Mouse (Mus musculus): ENCODE data around the gene Eya2. TPM values are rescaled to one million over a fixed set of nuclear protein-coding genes. Genes with fewer than 3 reads are reported as not detected.

Gene Eya2
- polyA plus RNA-seq, 1 experiment from 2014 or later: 28.1 TPM

DNA sequence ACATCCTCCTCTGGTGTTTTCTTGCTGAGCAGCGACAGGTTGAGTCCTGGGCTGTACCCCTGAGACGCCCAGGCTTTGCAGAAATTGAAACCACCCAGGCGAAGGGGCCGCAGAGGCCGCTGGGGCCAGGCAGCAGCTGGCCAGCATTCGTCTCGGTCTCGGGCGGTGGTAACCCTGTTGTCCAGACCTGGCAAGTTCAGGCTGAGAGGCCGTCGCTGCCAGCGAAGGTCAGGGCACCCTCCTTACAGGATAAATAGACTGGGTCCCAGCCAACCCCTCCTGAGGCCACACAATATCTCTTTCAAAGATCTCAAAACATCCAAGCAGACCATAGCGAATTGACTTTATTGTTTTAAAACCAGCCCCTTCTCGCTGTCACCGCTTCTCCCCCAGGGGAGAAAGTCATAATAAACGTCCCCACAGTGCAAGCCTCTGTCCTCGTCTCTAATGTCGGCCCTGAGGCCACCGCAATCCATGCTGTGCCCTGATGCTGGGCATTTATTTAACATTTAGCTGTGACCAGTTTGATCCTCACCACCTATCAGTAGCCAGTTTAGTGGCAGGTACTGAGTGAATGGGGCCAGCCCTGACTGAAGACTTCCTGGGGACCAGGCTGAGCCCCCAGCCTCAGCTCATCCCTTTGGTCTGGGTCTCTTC, 105.5 kb downstream of the Eya2 start:
- H3K27me3 ChIP-seq (ENCODE audit: insufficient read depth, poor library complexity, severe bottlenecking): peaks cover 38% of the 10 kb centered on the region
- peaks cover 58% of the 10 kb centered on the region for H3K4me1 ChIP-seq (replicated peaks)
- H3K4me3 ChIP-seq: peak overlapping the region; percentile 4; the same call in 1 of the 2 replicates
- DNase-seq (ENCODE audit: low spot score): peak; percentile 81
- H3K36me3 ChIP-seq: no peaks in the 10 kb centered on the region
- peak overlapping the region; percentile 64 for H3K27ac ChIP-seq
- 15% methylated on average over 19 of the region's 19 CpGs for WGBS
- H3K9me3 ChIP-seq: no peaks in the 10 kb centered on the region

DNA sequence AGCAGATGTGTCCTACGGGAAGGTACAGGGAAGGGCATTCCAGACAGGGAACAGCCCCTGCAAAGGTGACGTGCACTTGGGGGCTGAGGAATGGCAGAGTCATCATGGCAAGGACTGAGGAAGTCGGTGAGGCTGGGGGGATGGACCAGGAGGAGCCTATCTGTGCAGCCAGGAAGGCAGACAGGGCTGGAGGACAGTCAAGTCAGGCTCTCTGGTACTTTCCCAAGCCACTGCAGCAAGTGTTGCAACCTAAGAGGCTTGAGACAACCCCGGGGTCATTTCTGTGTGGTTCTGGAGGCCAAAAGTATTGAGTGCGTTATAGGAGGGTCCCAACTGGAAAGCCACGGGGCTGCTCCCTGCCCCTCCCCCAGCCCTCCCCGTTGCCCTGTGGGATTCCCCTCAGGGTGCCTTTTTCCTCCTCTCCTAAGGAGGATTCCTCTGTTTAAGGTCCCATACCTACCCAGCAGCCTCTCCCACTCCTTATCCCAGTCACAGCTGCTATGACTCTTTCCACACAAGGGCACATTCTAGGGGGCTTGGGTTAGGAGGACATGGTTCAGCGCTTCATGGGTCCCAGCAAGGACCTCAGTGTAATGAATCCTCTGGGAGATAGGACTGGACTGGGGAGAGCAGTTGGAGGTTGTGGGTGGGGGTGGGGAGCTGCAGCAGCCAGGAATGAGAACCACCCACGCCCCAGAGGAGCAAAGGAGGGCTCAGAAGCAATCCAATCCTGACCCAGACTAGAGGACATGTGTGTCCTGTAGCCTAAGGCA, 108.4 kb downstream of the Eya2 start:
- H3K27ac ChIP-seq: peak overlapping the region; percentile 31
- no peak for DNase-seq (ENCODE audit: low spot score)
- no peak overlapping the region for H3K4me3 ChIP-seq
- peaks cover 22% of the 10 kb centered on the region for H3K27me3 ChIP-seq (ENCODE audit: insufficient read depth, poor library complexity, severe bottlenecking)
- no peaks in the 10 kb centered on the region for H3K36me3 ChIP-seq
- WGBS: 52% methylated on average over 9 of the region's 9 CpGs
- peaks cover 40% of the 10 kb centered on the region for H3K4me1 ChIP-seq (replicated peaks)
- no peaks in the 10 kb centered on the region for H3K9me3 ChIP-seq

DNA sequence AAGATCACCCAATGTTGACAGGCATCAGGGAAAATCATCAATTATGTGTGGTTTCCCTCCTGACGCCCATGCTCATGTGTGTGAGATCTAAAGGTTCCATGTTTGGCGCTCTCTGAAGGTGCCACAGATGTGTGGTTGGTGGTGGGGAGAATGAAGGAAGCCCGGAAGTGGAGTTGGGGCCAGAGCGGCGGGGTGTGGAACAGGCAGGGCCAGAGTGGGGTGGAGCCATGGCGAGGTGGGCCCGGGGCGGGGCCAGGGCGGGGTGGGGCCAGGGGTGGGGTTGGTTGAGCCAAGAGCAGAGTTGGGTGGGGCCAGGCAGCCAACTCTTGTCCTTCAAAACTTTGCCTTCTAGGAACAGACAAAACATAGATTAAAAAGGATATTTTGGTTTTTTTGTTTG, 113.4 kb downstream of the Eya2 start:
- Histone ChIP-seq H3K27me3 (ENCODE audit: insufficient read depth, poor library complexity, severe bottlenecking) (no peaks in the 10 kb centered on the region), H3K36me3 (0 out of 2 replicates have a peak, but pooled peaks cover 2% of the 10 kb centered on the region), H3K27ac (no peak overlapping the region), H3K4me3 (no peak overlapping the region), H3K9me3 (no peaks in the 10 kb centered on the region), H3K4me1 (replicated peaks) (peaks cover 26% of the 10 kb centered on the region)
- DNase-seq (ENCODE audit: low spot score): no peak
- WGBS: 67% methylated on average over 9 of the region's 9 CpGs

DNA sequence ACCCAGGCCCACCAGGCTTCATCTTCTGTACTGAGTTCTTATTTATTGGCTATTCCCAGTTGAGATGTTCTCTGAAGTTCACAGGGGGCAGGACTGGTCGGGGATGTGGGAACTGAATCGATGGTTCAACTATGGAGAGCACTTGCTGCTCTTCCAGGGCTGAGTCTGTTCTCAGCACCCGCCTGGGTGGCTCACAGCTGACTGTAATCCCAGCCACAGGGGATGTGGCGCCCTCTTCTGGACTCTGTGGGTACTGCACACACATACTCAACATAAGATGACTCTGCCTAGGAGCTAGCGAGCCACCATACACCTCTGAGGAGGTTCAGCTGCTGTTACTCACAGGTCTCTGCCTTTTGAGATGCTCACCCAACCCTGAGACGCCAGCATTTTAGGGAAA, 121.9 kb downstream of the Eya2 start:
- H3K4me1 ChIP-seq (replicated peaks): peaks cover 25% of the 10 kb centered on the region
- H3K27ac ChIP-seq: no peak overlapping the region
- DNase-seq (ENCODE audit: low spot score): no peak
- peaks cover 33% of the 10 kb centered on the region for H3K36me3 ChIP-seq
- H3K4me3 ChIP-seq: no peak overlapping the region
- 0 out of 2 replicates have a peak, but pooled peaks cover 6% of the 10 kb centered on the region for H3K9me3 ChIP-seq
- H3K27me3 ChIP-seq (ENCODE audit: insufficient read depth, poor library complexity, severe bottlenecking): no peaks in the 10 kb centered on the region
- 82% methylated on average over 6 of the region's 6 CpGs for WGBS

DNA sequence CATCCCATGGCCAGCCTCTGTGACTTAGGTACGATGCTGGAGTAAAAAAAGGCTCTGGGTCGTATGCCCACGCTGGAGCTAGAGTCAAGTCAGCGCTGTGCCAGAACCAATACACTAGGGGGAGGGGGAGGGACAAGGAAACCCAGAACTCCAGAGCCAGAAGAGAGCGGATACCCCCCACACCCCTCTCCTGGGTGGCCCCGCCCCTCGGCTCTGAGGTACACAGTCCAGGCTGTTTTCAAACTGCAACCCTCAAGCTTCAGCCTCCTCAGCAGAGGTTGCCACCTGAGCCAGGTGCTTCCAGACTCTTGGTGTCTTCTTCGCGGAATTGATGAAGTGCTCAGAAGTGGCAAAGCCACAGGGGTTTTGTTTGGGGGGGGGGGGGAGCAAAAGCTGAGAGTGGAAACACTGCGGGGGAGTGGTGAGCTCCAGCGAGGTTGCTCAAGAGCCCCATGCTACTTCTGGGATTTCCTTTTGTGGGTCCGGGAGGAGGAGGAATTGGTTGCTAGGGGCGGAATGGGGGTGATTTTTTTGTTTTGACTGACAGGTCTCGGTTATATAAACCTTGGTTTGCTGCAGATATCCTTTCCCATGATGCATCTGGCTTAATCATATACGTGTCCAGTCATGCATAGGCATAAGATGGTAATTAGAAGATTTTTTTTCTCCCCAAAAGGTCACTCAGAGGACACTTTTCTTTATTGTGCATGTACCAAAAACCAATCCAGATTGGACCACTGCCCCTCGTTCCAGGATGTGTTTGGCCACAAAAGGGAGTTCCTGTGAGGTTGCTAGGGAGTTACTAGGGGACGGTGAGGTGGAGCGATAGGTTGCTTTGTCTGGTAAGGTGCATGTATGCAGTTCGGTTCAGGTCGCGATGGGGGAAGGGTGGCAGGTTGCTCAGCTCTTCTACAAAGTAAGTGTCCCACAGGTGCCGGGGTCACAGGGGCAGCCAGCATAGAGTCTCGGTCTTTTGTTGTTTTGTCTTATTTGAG, 122.6 kb downstream of the Eya2 start:
- Histone ChIP-seq H3K36me3 (peaks cover 33% of the 10 kb centered on the region), H3K27ac (0 out of 2 replicates have a peak overlapping the region, but pooled peaks have one; percentile 40), H3K9me3 (0 out of 2 replicates have a peak, but pooled peaks cover 6% of the 10 kb centered on the region), H3K4me1 (replicated peaks) (peaks cover 19% of the 10 kb centered on the region), H3K4me3 (no peak overlapping the region), H3K27me3 (ENCODE audit: insufficient read depth, poor library complexity, severe bottlenecking) (no peaks in the 10 kb centered on the region)
- no peak for DNase-seq (ENCODE audit: low spot score)
- WGBS: 65% methylated on average over 23 of the region's 23 CpGs

DNA sequence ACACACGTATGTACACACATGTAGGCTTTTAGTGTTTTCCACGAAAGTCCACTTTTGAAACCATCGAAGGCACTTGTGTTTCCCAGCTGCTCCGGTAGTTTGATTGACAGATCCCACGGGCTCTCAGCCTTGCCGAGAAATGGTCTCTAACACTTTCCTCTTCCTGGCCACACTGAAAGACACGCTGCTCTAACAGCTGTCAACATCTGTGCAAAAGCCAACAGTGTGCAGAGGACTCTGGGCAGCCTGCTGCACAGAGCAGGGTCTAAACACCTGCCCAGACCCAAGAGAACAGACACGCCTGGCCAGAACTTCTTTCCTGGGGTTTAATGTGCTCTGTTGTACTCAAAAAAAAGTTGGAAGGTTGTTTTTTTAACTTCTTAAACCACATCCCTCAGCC, 124.5 kb downstream of the Eya2 start:
- H3K9me3 ChIP-seq: 0 out of 2 replicates have a peak, but pooled peaks cover 6% of the 10 kb centered on the region
- no peak overlapping the region for H3K4me3 ChIP-seq
- peaks cover 26% of the 10 kb centered on the region for H3K36me3 ChIP-seq
- no peak for DNase-seq (ENCODE audit: low spot score)
- H3K27me3 ChIP-seq (ENCODE audit: insufficient read depth, poor library complexity, severe bottlenecking): no peaks in the 10 kb centered on the region
- WGBS: 77% methylated on average over 8 of the region's 8 CpGs
- H3K27ac ChIP-seq: no peak overlapping the region
- H3K4me1 ChIP-seq (replicated peaks): peaks cover 13% of the 10 kb centered on the region

DNA sequence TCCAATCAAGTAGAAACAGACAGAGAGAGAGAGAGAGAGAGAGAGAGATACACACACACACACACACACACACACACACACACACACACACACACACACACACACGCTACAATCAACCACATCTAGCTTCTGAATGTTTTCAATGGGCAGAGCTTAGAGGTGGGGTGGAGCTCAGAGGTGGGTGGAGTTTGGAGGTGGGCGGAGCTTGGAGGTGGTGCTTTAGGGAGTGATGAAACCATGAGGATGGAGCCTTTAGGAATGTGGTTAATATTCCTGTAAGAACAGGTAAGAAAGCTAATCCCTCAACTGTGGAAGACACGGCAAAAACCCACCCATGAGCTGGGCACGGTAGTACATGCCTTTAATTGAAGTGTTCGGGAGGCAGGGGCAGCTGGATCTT, 127.1 kb downstream of the Eya2 start:
- Histone ChIP-seq H3K27ac (no peak overlapping the region), H3K36me3 (peaks cover 31% of the 10 kb centered on the region), H3K4me3 (no peak overlapping the region), H3K4me1 (replicated peaks) (peaks cover 16% of the 10 kb centered on the region), H3K27me3 (ENCODE audit: insufficient read depth, poor library complexity, severe bottlenecking) (no peaks in the 10 kb centered on the region), H3K9me3 (0 out of 2 replicates have a peak, but pooled peaks cover under 1% of the 10 kb centered on the region)
- 94% methylated on average over 5 of the region's 5 CpGs for WGBS
- no peak for DNase-seq (ENCODE audit: low spot score)

DNA sequence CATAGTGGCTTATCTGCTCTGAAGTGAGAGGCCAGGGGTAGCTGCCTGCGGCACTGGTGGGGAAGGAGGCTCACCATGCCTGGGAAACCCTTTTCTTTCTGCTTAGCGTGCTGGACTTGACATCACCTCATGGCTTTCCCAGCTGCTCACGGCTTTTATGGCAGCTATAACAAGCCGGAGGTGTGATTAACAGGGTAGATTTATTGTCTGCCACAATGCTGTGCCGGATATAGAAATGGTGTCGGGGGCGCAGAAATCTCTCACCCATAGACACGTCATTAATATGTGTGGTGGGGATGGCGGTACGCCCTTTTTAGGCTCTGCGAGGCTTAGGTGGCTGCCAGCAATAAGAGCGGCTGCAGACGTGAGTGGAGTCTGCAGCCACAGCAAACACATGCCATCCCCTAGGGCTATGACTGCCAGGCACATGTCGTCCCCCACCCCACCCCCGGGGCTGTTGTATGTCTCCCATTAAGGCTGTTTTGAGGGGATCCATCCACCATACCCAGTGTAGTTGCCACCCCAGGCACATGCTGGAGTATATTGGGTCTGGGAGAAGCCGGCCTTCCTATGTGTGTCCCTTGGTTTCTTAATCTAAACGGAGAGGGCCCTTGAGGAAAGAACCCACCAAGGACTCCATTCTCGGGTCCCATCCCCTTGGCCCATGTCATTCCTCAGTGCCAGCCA, 137.9 kb downstream of the Eya2 start:
- no peak for DNase-seq (ENCODE audit: low spot score)
- H3K27me3 ChIP-seq (ENCODE audit: insufficient read depth, poor library complexity, severe bottlenecking): no peaks in the 10 kb centered on the region
- peaks cover 23% of the 10 kb centered on the region for H3K36me3 ChIP-seq
- no peaks in the 10 kb centered on the region for H3K9me3 ChIP-seq
- H3K4me3 ChIP-seq: no peak overlapping the region
- no peaks in the 10 kb centered on the region for H3K4me1 ChIP-seq (replicated peaks)
- peak overlapping the region; percentile 16; the same call in 1 of the 2 replicates for H3K27ac ChIP-seq
- WGBS: 87% methylated on average over 18 of the region's 18 CpGs

DNA sequence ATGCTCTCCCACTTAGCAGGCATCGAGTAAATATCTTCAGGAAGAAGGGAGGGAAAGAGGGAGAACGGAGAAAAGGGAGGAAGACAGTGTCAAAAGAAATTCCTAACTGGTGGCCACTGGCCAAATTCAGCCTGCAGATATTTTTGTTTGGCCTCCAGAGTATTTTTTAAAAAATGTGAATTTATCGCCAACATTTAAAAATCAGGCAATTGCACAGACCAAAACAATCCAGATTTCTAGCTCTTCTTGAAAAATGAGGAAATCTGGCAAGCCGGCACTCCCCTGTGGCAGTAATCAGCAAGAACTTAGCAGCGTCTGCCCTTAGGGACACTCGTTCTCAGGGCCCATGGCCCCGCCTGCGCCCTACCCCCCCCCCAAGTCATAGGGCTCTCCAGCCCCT, 138.9 kb downstream of the Eya2 start:
- Histone ChIP-seq H3K4me3 (no peak overlapping the region), H3K4me1 (replicated peaks) (no peaks in the 10 kb centered on the region), H3K27me3 (ENCODE audit: insufficient read depth, poor library complexity, severe bottlenecking) (no peaks in the 10 kb centered on the region), H3K36me3 (peaks cover 28% of the 10 kb centered on the region), H3K9me3 (no peaks in the 10 kb centered on the region), H3K27ac (no peak overlapping the region)
- 90% methylated on average over 8 of the region's 8 CpGs for WGBS
- DNase-seq (ENCODE audit: low spot score): no peak

DNA sequence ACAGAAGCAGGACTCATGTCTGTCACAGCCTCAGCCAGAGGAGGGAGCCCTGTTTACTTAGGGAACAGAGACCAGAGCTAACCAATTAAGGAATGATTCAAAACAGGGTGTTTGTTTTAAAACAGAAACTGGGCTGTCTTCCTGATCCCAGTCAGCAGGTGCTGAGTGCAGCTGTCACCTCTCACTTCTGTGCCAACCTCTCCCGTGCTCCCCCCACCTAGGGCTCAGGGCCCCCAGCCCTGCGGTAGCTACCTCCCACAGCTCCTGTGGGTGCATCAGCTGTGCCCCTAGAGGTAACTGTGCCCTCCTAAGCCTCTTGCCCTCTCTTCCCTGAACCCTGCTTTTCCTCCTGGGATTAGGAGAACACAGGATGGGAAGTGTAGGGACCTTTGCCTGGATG, 141.5 kb downstream of the Eya2 start:
- Histone ChIP-seq H3K9me3 (no peaks in the 10 kb centered on the region), H3K36me3 (peaks cover 29% of the 10 kb centered on the region), H3K27ac (no peak overlapping the region), H3K27me3 (ENCODE audit: insufficient read depth, poor library complexity, severe bottlenecking) (no peaks in the 10 kb centered on the region), H3K4me3 (no peak overlapping the region), H3K4me1 (replicated peaks) (peaks cover 13% of the 10 kb centered on the region)
- WGBS: 63% methylated on average over 2 of the region's 2 CpGs
- DNase-seq (ENCODE audit: low spot score): no peak

DNA sequence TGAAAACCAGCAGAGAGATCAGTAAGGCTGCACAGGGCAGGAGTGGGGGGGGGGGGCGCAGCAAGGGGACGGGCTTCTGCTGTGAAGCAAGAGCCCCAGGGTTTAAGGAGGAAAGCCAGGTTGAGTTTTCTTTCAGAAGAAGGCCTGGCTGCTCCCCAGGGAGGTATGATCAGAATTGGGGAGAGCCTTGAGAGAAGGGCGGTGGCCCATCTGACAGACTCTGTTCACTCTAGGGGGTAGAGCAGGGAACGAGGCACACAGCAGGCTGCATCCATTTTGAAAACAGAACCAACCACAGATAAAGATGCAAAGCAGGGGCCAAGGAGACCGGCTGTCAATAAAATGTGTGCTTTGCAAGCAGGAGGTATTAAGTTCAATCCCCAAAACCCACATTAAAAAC, 145.5 kb downstream of the Eya2 start:
- Histone ChIP-seq H3K27ac (peak overlapping the region; percentile 56), H3K4me1 (replicated peaks) (peaks cover 25% of the 10 kb centered on the region), H3K9me3 (no peaks in the 10 kb centered on the region), H3K27me3 (ENCODE audit: insufficient read depth, poor library complexity, severe bottlenecking) (peaks cover 7% of the 10 kb centered on the region; the same call in 1 of the 2 replicates), H3K4me3 (no peak overlapping the region), H3K36me3 (peaks cover 16% of the 10 kb centered on the region)
- 21% methylated on average over 5 of the region's 5 CpGs for WGBS
- no peak for DNase-seq (ENCODE audit: low spot score)

DNA sequence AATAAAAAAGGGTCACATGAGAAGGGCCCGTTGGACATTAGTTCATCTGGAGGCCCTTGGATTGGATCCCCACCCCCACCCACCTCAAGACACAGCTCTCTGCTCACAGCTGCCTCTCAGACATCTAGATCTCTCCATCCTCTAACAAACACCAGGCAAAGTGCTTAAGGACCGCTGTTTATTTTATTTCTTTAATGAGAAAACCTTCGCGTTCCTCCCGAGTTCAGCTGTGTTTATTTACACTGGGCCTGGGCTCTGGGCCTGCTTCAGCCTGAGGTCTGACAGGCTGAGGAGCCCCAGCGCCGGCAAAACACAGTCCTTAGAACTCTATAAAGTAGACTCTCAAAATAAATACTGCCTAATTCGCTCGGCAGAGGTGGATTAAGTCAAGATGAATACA, 146.2 kb downstream of the Eya2 start:
- Histone ChIP-seq H3K4me1 (replicated peaks) (peaks cover 25% of the 10 kb centered on the region), H3K27me3 (ENCODE audit: insufficient read depth, poor library complexity, severe bottlenecking) (peaks cover 7% of the 10 kb centered on the region; the same call in 1 of the 2 replicates), H3K27ac (peak overlapping the region; percentile 66; the same call in 1 of the 2 replicates), H3K4me3 (no peak overlapping the region), H3K9me3 (no peaks in the 10 kb centered on the region), H3K36me3 (peaks cover 14% of the 10 kb centered on the region)
- 14% methylated on average over 9 of the region's 9 CpGs for WGBS
- no peak for DNase-seq (ENCODE audit: low spot score)
